Mouse (Mus musculus): ENCODE measurements around the gene Cfap65.

- TF ChIP-seq CTCF (IDR thresholded peaks at IDR 0.05 in 2 of 3, conservative IDR thresholded peaks at IDR 0.05 in 1 of 3; ENCODE audit: control insufficient read depth in 1 of 3, insufficient read depth in 1 of 3, low read depth in 2 of 3, low read length in 3 of 3, poor library complexity in 1 of 3, severe bottlenecking in 1 of 3) (no peak), POLR2A (IDR thresholded peaks at IDR 0.05; ENCODE audit: control insufficient read depth in 1 of 2, insufficient read depth in 1 of 2, low read depth in 1 of 2, low read length in 2 of 2, poor library complexity in 1 of 2) (no peak), TCF12 (IDR thresholded peaks at IDR 0.05; ENCODE audit: low read depth, low read length) (no peak), MAZ (IDR thresholded peaks at IDR 0.05; ENCODE audit: low read depth, low read length) (no peak), POLR2AphosphoS5 (IDR thresholded peaks at IDR 0.05; ENCODE audit: borderline replicate concordance, low read depth, low read length) (no peak), MAFK (IDR thresholded peaks at IDR 0.05; ENCODE audit: borderline replicate concordance, low read depth, low read length) (no peak), KAT2A (conservative IDR thresholded peaks at IDR 0.05; ENCODE audit: low read depth, low read length) (no peak)
Observed at GRCm38 (mm10) chr1:74897976-74898375, 37.4 kb downstream of the Cfap65 start.

Data from MEL (cell line).